Mouse (Mus musculus): ENCODE data around the gene Pbx1.

- no peak for TF ChIP-seq CTCF (IDR thresholded peaks at IDR 0.05; ENCODE audit: low read depth)
- no peak for TF ChIP-seq EP300 (optimal IDR thresholded peaks at IDR 0.05)
These were observed 148.6 kb downstream of the Pbx1 start for GRCm38 (mm10) chr1:168283421-168283820.
